Mouse (Mus musculus): ENCODE data around the gene Nrxn3.

Gene Nrxn3

DNA sequence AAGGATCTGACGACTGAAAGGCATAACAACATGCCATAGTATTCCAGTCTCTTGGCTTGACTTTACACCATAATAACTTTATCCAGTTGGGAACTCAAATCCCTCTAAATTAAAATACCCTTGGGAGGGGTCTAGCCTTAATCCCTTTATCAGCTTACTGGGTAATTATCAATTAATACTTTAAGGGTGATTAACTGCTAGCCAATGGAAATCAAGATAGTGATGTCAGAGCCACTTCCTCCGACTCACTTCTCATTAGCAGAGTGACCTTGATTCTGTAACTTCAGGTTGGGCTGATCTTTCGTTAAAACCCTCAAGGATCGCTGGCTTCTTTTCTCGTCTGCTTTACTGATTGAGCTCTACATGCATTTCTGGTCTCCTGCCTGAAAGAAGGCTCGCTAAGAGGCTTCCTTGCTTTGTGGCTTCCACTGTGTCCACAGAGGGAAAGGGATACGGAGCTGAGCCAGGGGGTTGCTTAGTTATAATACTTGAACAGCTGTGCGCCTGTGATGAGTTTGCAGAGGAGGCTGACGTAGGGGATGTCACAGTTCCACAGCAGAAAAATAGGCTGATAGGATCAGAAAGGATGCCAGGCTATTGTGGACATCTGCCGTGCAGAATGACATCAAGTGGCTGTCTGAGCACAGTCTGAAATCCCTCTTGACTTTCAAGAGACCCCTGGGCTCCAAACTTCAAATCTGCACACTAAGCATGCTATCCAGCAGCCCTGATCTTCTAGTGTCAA, 352.0 kb downstream of the Nrxn3 start:
- DNase-seq: peak; percentile 12

- no peak for DNase-seq
Observed at GRCm38 (mm10) chr12:89093806-89094479, 371.3 kb downstream of the Nrxn3 start.

GRCm38 (mm10) chr12:89097561-89097960, 374.9 kb downstream of the Nrxn3 start:
- DNase-seq: no peak

DNA sequence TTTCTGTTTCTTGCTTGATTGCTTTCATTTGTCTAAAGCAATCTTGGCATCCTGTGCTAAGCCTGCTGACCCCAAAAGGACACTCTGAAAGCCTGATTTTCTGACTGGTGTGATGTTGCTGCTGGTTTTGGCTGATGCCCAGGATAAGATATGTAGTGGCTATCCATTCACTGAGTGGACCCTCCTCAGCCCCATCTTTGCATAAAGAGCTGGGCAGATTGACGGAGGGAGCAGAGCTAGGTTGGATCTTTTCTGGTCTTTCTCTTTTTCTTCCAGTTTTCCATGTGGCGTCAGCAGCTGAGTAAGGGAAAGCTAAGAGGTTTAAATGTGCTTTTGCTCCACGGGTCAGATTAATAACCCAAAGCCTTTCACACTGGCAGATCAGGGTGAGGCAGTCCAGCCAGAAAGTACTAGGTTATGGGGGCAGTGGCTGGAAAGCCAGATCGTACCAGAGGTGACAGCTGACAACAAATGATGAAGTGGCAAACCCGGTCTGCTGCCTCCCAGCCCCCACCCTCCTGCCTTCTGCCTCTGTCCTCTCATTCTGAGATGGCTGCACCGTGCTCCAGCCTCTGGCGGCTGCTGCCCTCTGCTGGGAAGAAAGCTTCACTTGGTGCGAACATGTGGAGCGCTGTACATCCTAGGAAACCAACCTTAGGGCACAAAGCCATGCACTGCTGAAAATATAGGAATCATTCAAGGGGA, 383.5 kb downstream of the Nrxn3 start:
- peak; percentile 87 for DNase-seq

- no peak for DNase-seq
Observed at GRCm38 (mm10) chr12:89106881-89107584, 384.4 kb downstream of the Nrxn3 start.

DNA sequence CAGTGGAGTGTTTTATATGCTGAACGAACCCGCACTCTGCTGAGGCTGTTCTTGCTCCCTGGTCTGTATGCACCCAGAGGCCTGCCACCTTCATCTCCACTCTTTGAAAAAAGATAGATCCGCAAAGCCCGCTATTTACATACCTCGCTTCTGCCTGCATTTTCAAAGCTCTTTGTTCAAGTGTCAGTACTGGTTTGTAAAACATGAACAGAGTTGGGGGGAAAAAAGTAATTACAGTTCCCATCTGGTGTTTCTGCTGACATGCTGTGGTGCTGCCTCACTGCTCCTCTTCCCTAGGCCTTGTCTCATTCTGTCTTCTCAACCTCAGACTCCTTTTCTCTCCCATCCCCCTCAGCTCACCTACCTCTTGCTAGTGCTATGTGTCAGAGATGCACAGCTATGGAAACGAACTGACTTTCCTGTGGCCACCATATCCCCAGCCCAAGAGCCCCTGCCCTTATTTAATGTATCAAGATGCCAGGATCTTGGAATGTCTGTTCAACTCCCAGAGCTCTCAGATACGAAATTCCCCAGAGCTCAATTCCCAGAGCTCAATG, 387.2 kb downstream of the Nrxn3 start:
- no peak for DNase-seq

GRCm38 (mm10) chr12:89128602-89129001, 405.9 kb downstream of the Nrxn3 start:
- no peak for DNase-seq

DNA sequence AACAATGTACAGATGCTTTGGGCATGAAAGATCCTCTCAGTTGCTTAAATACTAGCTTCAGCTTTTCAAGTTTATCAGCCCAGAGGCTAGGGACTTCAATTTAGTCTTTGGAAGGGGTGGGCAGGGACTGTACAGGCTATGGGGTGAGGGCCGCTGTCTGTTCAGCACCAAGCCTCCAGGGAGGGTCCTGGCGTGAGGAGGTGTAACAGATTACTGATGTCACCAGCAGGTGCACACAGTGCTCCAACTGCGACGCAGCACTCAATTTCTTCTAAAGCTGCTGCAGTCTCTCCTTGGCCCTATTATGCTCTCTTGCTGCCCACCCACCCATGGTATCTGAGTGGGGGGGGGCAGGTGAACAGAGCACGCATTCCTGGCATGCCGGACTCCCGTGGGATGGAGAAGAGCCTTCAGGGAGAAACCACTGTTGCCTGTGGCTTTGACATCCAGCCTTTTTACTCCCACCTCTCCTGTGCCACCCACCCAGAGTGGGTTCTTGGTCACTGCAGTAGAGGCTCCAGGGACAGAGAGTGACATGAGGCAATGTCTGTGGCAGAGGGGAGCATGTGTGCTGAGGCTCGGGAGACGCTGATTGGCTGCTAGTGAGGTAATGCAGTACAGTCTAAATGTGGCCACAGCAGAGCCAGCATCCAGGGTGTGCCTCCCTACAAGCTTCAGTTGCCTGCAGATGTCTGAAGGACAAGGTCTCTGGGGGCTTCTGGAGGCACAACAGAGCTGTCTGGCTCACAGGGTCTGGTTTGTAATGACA, 406.6 kb downstream of the Nrxn3 start:
- no peak for DNase-seq

DNA sequence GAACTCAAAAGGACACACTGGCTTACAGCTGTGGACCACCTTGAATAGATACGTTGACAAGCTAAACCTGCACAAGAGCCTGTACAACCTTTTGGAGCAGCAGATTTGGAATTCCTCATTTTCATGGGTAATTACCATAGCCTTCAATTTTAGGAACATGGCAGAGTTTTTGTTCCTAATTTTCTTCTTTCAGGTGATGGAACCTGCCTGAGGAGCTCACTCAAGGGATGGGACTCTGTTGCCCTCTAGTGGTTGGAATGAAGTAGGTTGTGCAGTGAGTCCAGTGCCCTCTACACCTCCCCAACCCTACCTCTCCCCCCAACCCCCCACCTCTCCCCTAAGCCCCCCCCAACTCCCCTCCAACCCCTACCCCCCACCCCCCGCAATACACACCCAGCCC, 411.7 kb downstream of the Nrxn3 start:
- peak; percentile 26 for DNase-seq

DNA sequence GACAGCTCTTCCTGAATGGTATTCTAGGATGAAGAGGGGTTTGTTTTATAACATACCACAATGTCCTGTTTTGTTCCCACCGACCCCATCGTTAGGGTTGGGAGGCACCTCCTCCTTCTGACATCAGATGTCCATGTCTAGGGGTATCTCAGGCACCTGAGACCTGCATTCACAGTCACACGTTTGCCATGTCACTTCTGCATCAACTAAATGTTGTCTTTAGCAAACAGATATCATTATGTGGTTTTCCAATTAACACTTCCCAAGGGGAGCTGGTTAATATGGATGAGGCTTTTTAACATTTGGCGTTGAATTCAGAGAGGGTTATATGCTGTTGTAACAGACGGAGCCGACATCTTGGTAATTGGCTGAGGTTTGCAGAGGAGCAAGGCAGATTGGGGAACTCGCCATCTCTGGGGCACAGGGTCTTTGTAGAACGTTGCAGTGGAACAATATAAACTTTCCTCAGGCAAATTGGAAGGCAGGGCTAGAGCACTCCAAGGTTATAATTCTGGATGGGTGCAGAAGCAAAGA, 412.2 kb downstream of the Nrxn3 start:
- no peak for DNase-seq

DNA sequence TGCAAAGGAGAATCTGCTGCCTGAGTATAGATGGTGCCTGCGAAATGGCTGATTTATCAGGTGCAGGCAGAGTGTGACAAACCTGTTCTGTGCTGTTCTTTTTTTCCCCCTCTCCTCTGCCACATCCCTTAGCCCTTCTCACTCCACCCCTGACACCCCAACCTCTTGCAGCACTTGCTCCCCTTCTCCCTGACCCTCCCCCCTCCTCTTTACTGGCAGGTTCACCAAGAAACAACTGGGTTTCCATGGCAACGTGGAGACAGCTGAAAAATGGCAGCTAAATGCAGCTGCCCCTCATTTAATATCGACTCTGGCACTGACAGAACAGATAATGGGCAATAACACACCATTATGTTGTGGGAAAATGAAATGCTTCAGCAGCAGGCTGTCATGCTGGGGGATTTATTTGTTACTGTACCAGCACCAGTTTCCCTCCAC, 426.3 kb downstream of the Nrxn3 start:
- peak; percentile 80 for DNase-seq

DNA sequence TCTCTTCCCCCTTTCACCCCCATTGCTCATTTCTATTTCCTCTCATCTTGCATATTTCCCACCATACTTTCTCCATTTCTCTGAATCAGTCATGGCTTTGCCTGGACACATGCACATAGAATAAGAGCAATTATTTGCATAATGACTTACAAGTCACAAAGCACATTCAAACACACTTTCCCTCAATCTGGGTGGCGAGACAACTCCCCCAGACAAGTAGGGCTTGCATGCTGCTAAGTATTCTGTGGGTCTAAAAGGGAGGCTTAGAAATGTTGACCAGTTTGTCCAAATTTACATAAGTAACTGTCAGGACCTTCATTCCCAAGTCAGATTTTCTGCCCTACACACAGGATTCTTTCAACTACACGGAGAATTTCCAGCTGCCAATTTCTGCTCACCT, 426.8 kb downstream of the Nrxn3 start:
- DNase-seq: no peak

- no peak for DNase-seq
Observed at GRCm38 (mm10) chr12:89156086-89156757, 433.5 kb downstream of the Nrxn3 start.

GRCm38 (mm10) chr12:89159353-89159752, 436.7 kb downstream of the Nrxn3 start:
- no peak for DNase-seq

DNA sequence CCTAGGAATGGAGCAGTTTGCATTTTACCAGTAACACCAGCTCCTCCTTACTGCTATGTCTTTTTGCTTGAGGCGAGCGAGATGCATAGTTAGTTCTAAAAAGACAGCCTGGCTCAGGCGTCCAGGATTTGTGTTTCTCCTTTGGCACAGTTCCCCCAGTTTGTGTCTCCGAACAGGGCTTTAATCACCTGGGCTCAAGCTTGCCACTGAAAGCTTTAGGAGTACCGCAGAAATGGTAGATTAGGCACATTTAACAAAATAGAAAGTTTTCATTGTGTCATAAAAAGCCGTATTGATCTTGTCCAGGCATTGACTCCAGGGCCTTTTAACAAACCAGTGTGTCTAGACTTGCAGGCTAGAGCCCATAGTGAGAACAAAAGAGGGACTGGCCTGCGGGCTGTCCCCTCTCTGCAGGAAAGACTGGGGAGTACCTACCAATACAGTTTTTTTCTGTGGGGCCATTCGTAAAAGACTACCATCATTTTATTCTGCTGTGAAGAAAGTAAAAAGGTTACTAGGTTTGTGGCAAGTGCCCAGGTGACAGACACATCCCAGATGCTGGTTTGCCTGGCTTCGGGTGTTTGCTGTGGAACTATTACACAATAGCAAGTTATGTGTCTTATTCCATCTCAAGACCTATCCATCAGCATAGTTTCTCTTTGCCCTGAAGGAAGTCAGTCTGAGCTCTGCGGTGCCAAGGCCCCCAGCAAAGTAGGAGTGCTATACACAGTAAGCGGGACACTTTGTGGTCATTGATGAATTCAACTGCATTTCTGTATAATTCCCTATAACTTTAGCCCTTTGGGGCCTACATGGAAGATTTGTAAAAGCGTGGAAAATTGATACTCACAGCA, 451.9 kb downstream of the Nrxn3 start:
- DNase-seq: no peak

DNA sequence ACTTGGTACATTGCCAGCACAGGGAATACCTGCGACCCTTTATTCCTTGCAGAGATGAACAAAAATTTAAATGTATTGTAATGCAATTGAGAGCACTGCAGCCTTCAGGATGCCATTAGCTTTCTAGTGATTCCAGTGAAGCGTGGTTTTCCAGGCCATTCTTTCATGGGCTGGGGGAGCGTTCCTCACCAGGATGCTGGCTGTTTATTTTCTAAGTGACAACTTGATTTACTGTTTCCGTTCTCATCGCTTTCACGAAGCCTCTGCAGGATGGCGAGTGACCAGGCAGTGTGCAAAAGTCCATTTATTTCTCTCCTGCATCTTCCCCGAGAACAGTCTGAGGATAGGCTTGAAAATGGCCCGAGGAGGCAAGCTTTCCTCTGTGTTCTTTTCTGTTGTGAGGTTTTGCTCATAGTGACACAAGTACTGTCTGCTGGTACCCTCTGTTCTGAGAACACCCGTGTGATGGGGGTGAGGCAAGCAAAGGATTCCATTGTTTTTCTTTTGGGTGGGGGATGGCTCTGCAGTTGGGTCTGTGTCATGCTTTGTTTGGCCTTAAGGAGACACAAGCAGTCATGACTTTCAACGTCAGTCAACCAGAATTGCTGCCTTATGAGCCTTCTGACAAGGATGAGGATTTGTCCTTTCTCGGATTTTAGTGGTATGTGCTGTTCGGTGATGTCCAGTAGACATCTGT, 457.4 kb downstream of the Nrxn3 start:
- peak; percentile 37 for DNase-seq

DNA sequence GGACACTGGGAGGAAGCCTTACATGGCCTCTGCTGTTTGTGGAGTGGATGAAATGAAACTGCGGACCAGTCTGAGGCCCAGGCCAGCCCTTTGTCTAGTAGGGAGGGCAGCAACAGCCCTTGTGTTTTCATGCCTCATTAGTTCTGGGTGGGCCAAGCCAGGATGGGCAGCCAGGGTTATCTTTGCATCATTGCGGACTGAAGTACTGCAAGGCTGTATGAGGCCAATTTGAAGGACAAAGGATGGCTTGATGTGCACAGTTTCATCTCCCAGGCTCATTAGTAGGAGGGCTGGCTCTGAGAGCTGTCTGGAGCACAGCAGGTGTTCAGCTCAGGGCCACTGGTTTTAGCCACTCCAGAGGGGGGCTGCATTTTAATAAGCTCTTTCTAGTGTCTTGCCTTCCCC, 458.5 kb downstream of the Nrxn3 start:
- peak; percentile 28 for DNase-seq

DNA sequence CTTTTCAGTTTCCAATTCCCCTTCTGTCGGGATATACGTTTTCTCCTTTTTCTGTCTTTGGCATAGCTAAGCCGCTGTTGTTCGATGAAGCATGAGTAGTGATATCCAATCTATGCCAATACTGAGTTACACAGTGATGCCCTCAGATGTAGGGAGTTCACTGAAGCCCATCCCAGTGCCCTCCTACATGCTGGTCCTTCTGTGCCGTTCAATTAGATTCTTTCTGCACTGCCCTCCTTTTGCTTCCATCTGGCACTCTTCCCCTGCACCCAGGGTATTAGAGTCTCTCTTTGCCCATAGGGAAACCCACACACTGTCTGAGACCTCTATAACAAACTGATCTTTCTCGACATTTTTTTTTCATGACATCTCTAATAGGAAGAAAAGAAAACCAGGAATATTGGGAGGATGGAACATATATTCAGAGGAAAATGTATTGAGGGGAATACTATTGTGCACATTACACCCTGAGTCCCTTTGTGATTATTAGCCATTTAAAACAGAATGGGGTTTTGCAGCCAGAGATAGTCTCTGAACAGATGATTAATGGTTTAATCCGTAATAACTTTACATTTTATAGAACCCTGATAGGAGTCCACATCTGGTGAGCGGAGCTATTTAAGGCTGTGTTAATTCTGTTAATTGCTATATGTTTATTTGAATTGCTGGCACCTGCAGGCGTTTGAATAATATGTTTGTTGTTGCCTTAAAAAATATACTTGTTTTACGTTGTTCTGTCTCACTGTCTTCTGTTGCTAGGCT, 476.3 kb downstream of the Nrxn3 start:
- DNase-seq: no peak

- peak; percentile 9 for DNase-seq
Observed at GRCm38 (mm10) chr12:89211608-89212007, 488.9 kb downstream of the Nrxn3 start.
